Mouse (Mus musculus) forebrain, embryonic 14.5 days (tissue): ENCODE measurements around the gene Fbxl7. TPM values are rescaled to one million over a fixed set of nuclear protein-coding genes. Genes with fewer than 3 reads are reported as not detected.

Source experiments
- ATAC-seq: fragments of 200-750 bp; cut with Nextera tagmentation; 2 replicates; pipeline ENCODE4 v1.8.0; 2017; ENCODE audit warnings: mild to moderate bottlenecking, moderate library complexity
- DNase-seq: peaks from one replicate; pipeline ENCODE4 v3.0.0-alpha.2; 2015; ENCODE audit warnings: low spot score
- H3K27ac ChIP-seq: fragments of 300-500 bp; sonication (generic); 2 replicates; pipeline ENCODE4 v1.5.1; 2014; ENCODE audit warnings: low read depth, mild to moderate bottlenecking, control low read depth, low read length, moderate library complexity
- H3K27me3 ChIP-seq: fragments of 300-500 bp; sonication (generic); replicated peaks from 2 replicates; pipeline ENCODE4 v1.6.1; 2014; ENCODE audit warnings: low read length, control low read depth, mixed read lengths; ENCODE audit not compliant: control insufficient read depth, insufficient read depth
- H3K36me3 ChIP-seq: fragments of 300-500 bp; sonication (generic); 2 replicates; pipeline ENCODE4 v1.6.1; 2014; ENCODE audit warnings: low read length, control low read depth; ENCODE audit not compliant: control insufficient read depth, insufficient read depth
- H3K4me1 ChIP-seq: fragments of 300-500 bp; sonication (generic); 2 replicates; pipeline ENCODE4 v1.6.1; 2014; ENCODE audit warnings: antibody characterized with exemption, low read length, control low read depth; ENCODE audit not compliant: control insufficient read depth, insufficient read depth
- H3K4me2 ChIP-seq: fragments of 300-500 bp; sonication (generic); 2 replicates; pipeline ENCODE4 v1.6.1; 2014; ENCODE audit warnings: mild to moderate bottlenecking, control low read depth, low read length
- H3K4me3 ChIP-seq: fragments of 300-500 bp; sonication (generic); 2 replicates; pipeline ENCODE4 v1.5.1; 2014; ENCODE audit warnings: low read depth, low read length, control low read depth
- H3K9ac ChIP-seq: fragments of 300-500 bp; sonication (generic); 2 replicates; pipeline ENCODE4 v1.6.1; 2014; ENCODE audit warnings: mild to moderate bottlenecking, low read length, control low read depth, moderate library complexity
- H3K9me3 ChIP-seq: fragments of 300-500 bp; sonication (generic); replicated peaks from 2 replicates; pipeline ENCODE4 v1.6.1; 2016; ENCODE audit warnings: low read length, control low read depth, mixed read lengths; ENCODE audit not compliant: control insufficient read depth
- WGBS: fragments of 180-500 bp; shearing (Covaris S2); extraction: QIAGEN DNeasy Blood & Tissue Kit; methylation state at CpG from one replicate; pipeline ENCODE4 v1.1.7; 2014; 5-methylcytosine and 5-hydroxymethylcytosine counted together
- polyA plus RNA-seq: library from polyadenylated mRNA; unstranded; fragments of >200 nt; fragmentation: Nextera tagmentation; extraction: Ambion mirVana; gene quantifications from 2 replicates; pipeline ENCODE4 v1.2.1, GENCODE M21; 2014

The Fbxl7 gene
- polyA plus RNA-seq, 1 experiment from 2014 or later = 3.5 TPM

DNA sequence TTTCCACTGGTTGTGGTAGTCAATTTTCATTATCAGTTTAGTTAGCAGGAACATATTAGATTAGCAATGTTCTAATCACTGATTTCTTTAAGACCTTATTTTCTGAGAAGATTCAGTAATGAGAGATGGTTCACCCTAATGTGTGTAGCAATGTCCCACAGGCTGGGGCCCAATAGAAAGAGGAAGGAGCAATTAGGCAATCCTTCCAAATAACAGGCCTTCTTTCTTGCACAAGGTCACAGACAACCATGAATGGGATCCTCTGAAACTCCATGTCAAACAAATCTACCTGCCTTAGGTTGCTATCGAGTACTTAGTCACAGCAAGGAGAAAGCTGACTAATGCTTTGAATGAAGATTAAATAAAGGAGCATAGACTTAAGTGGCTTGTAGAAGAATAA is 316.9 kb downstream of the Fbxl7 start:
- no peak for ATAC-seq
- WGBS = 91% methylated on average over 1 of the region's 1 CpGs

DNA sequence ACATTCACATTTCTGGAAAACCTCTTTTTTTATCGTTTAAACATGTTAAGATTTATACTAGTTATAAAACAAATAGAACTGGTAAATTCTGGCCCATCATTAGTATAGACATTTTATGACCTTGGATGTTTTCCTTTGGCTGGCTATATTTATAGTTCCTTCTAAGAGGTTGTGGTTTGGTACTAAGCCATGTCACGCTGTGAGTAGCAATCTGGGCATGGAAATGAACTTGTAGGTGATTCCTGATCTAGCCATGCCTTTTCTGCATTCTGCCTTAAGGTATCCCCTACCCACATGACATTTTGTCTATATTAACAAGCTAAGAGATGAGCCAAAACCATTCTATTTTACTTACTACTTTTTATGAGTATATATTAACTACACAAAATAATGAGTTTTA is 329.3 kb downstream of the Fbxl7 start:
- no peaks in the 10 kb centered on the region for H3K9me3 ChIP-seq
- no peak overlapping the region for H3K27ac ChIP-seq
- DNase-seq = no peak
- H3K9ac ChIP-seq = no peak overlapping the region
- ATAC-seq = no peak
- H3K4me2 ChIP-seq = no peak overlapping the region
- WGBS = 92% methylated on average over 2 of the region's 2 CpGs
- H3K36me3 ChIP-seq = no peaks in the 10 kb centered on the region
- no peak overlapping the region for H3K4me3 ChIP-seq
- no peaks in the 10 kb centered on the region for H3K27me3 ChIP-seq
- H3K4me1 ChIP-seq = no peaks in the 10 kb centered on the region

More for the DNA sequence above, 316.9 kb downstream of the Fbxl7 start:
- Histone ChIP-seq H3K9me3 (no peaks in the 10 kb centered on the region), H3K4me1 (no peaks in the 10 kb centered on the region), H3K4me2 (no peak overlapping the region), H3K27me3 (no peaks in the 10 kb centered on the region), H3K36me3 (no peaks in the 10 kb centered on the region), H3K27ac (no peak overlapping the region), H3K9ac (no peak overlapping the region), H3K4me3 (no peak overlapping the region)
- no peak for DNase-seq

DNA sequence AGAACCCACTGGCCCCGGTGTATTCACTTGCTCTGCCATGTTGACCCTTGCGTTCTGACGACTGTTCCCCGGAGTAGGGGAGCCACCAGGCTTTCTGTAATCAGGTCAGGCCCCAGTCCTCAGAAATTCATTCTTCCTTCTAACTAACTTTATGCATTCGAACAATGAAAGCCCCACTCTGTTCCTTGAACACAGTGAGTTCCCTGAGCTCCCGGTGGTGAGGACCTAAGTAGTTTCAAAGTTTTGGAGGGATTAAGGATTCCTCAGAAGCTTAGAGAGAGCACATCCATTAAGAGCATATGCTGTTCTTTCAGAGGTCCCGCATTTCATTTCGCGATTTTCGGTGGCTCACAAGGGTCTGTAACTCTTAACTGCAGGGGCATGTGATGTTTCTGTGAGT is 341.8 kb downstream of the Fbxl7 start:
- no peak overlapping the region for H3K4me3 ChIP-seq
- DNase-seq = no peak
- no peak overlapping the region for H3K9ac ChIP-seq
- no peak for ATAC-seq
- H3K9me3 ChIP-seq = no peaks in the 10 kb centered on the region
- no peaks in the 10 kb centered on the region for H3K36me3 ChIP-seq
- no peaks in the 10 kb centered on the region for H3K4me1 ChIP-seq
- H3K27me3 ChIP-seq = no peaks in the 10 kb centered on the region
- 9% methylated on average over 10 of the region's 10 CpGs for WGBS
- no peak overlapping the region for H3K4me2 ChIP-seq
- H3K27ac ChIP-seq = no peak overlapping the region

DNA sequence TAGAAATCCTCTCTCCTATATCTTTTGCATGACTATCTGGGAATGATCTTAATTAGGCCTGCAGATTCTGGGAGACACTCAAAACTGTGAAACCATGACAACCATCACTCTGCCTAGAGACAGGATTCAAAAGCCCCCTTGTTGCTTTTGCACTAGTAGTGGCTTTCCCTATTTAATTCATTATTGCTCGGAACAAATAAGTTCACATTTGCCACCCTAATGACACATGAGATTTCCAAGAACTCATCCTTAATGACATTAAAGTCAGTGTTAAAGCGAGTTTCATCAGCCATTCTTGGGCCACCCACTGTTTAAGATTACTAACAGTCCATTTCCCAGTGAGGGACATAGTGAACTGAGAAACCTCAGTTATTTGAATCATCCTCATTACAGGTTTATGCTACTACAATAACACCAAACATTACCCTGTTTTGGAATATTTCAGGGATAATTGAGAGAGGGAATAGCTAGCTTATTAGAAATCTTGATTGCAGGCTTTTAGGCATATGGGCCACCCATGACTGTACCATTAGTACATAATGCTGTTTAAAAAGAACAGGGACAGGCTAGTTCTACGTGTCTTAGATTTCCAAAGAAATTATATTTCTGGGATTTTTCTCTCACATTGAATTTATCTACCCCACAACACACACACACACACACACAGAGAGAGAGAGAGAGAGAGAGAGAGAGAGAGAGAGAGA is 361.2 kb downstream of the Fbxl7 start:
- Histone ChIP-seq H3K4me1 (peaks cover 6% of the 10 kb centered on the region; the same call in 1 of the 2 replicates), H3K27ac (no peak overlapping the region), H3K9me3 (no peaks in the 10 kb centered on the region), H3K4me2 (no peak overlapping the region), H3K27me3 (0 out of 2 replicates have a peak, but pooled peaks cover 2% of the 10 kb centered on the region), H3K9ac (no peak overlapping the region), H3K36me3 (no peaks in the 10 kb centered on the region), H3K4me3 (no peak overlapping the region)
- DNase-seq = peak; percentile 78
- WGBS = 26% methylated on average over 3 of the region's 3 CpGs
- peak; percentile 83; the same call in 1 of the 2 replicates for ATAC-seq

DNA sequence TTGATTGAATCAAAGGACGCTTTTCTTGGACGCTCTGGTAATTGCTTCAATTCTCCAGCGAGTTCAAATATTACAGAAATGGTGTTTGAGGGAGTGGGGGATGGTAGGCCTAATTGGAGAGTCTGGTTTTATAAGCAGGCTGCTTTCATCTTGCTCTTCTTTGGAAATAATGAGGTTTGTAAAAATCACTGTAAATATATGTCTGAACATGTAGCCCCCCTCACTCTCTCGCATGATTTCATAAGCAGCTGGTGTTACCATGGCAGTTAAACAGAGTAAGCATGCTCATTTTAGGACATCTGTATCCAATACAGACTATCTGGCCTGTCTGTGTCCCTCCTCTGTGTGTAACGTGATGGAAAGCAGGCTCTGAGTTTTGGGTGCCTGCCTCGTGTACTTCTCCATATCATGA is 376.2 kb downstream of the Fbxl7 start:
- Histone ChIP-seq H3K4me3 (no peak overlapping the region), H3K9me3 (no peaks in the 10 kb centered on the region), H3K27ac (no peak overlapping the region), H3K27me3 (no peaks in the 10 kb centered on the region), H3K4me1 (no peaks in the 10 kb centered on the region), H3K4me2 (no peak overlapping the region), H3K36me3 (no peaks in the 10 kb centered on the region), H3K9ac (no peak overlapping the region)
- DNase-seq = peak; percentile 69
- 46% methylated on average over 6 of the region's 6 CpGs for WGBS
- peak; percentile 87 for ATAC-seq

DNA sequence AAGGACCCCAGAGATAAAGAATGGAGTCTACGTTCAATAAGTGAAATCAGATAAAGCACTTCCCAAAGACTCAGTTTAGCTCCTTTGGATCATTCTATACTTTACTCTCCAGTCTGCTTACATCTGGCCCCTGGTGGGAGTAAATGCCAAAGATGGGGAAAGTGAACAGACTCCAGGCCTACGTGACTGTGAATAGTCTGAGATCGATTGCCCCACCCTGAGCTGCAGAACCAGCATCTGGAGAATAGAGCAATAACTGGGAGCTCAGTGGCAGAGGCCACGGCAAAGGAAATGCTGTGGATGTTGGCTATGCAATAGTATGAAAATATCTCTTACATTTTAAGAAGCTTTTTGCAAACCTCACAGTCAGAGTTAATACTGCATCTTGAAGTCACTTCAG is 394.4 kb downstream of the Fbxl7 start:
- Histone ChIP-seq H3K9me3 (no peaks in the 10 kb centered on the region; the same call in 1 of the 2 replicates), H3K4me2 (no peak overlapping the region), H3K36me3 (no peaks in the 10 kb centered on the region), H3K9ac (no peak overlapping the region), H3K27ac (no peak overlapping the region), H3K4me1 (no peaks in the 10 kb centered on the region), H3K27me3 (no peaks in the 10 kb centered on the region), H3K4me3 (no peak overlapping the region)
- no peak for DNase-seq
- 83% methylated on average over 4 of the region's 4 CpGs for WGBS
- no peak for ATAC-seq
